Mouse (Mus musculus) myocyte (in vitro differentiated cells): ENCODE measurements at regions not wholly inside any gene's neighbourhood (a gene's known extent, or its start where the extent isn't known, plus 50 kb on each side); places are given as distances from the start of the nearest gene placed in this dataset.

Experiments
- E2F4 ChIP-seq: IDR thresholded peaks from one replicate; pipeline ENCODE4 v1.6.1; 2011; ENCODE audit warnings: mild to moderate bottlenecking, control low read depth, moderate library complexity; ENCODE audit not compliant: insufficient read depth
- MYOD1 ChIP-seq, 3 experiments: IDR thresholded peaks; one replicate each; pipeline ENCODE4 v1.6.1; 2011; ENCODE audit warnings: control low read depth in 2 of 3, low read depth in 2 of 3, mild to moderate bottlenecking in 2 of 3, moderate library complexity in 1 of 3; ENCODE audit not compliant: insufficient read length in 2 of 3, control insufficient read depth in 1 of 3
- POLR2A ChIP-seq: IDR thresholded peaks from one replicate; pipeline ENCODE4 v1.6.1; 2011; ENCODE audit warnings: low read depth, mild to moderate bottlenecking, control low read depth, moderate library complexity; ENCODE audit not compliant: insufficient read length

- no peak for TF ChIP-seq MYOD1 (IDR thresholded peaks at IDR 0.05; ENCODE audit: control insufficient read depth in 1 of 3, insufficient read length in 2 of 3, low read depth in 2 of 3)
- TF ChIP-seq POLR2A, result no peak
- no peak for TF ChIP-seq E2F4
These were observed 891.7 kb downstream of the Trim52 start for GRCm38 (mm10) chr14:106997565-106998279.
